Mouse (Mus musculus): ENCODE measurements around the gene Zfp691. TPM values are rescaled to one million over a fixed set of nuclear protein-coding genes. Genes with fewer than 3 reads are reported as not detected.

Gene Zfp691
- polyA plus RNA-seq, 1 experiment from 2014 or later, result 7.7 TPM

DNA sequence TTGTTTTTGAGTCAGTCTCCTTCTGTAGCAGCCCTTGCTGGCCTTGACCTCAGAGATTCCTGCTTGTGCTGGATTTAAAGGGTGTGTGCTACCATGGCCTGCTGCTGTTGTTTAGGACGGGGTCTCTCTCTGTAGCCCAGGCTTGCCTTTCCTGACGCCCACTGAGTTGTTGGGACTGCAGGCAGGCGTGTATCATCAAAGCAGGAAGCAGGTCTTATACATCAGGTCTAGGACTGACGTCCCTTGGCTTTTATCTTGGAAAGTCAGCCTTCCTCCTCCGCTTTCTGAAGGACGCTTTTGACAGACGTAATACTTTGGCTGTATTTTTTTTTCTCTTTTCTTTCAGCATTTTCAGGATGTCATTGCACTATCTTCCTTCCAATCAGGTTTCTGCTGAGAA lies 8.1 kb downstream of the Zfp691 start:
- peaks cover 27% of the 10 kb centered on the region for H3K36me3 ChIP-seq
- 72% methylated on average over 7 of the region's 7 CpGs for WGBS
- H3K4me2 ChIP-seq (replicated peaks), result no peak overlapping the region
- H3K9me3 ChIP-seq, result no peaks in the 10 kb centered on the region
- no peaks in the 10 kb centered on the region for H3K27me3 ChIP-seq
- H3K4me3 ChIP-seq, result no peak overlapping the region
- H3K27ac ChIP-seq (replicated peaks), result no peak overlapping the region
- no peak for ATAC-seq (ENCODE audit: low FRiP score, low read depth)
- H3K4me1 ChIP-seq, result no peaks in the 10 kb centered on the region
- no peak overlapping the region for H3K9ac ChIP-seq (replicated peaks)

- no peaks in the 10 kb centered on the region for H3K27me3 ChIP-seq
- H3K27ac ChIP-seq (replicated peaks), result no peak overlapping the region
- H3K4me1 ChIP-seq, result no peaks in the 10 kb centered on the region
- H3K4me2 ChIP-seq (replicated peaks), result no peak overlapping the region
- H3K36me3 ChIP-seq, result no peaks in the 10 kb centered on the region
- H3K4me3 ChIP-seq, result no peak overlapping the region
- WGBS, result 77% methylated on average over 4 of the region's 4 CpGs
- no peaks in the 10 kb centered on the region for H3K9me3 ChIP-seq
- ATAC-seq (ENCODE audit: low FRiP score, low read depth), result no peak
- no peak overlapping the region for H3K9ac ChIP-seq (replicated peaks)
Measured at GRCm38 (mm10) chr4:119162990-119163389, 11.0 kb downstream of the Zfp691 start.

GRCm38 (mm10) chr4:119161358-119161757 lies 12.6 kb downstream of the Zfp691 start:
- Histone ChIP-seq H3K27me3 (no peaks in the 10 kb centered on the region), H3K4me3 (no peak overlapping the region), H3K27ac (replicated peaks) (no peak overlapping the region), H3K36me3 (no peaks in the 10 kb centered on the region), H3K4me1 (no peaks in the 10 kb centered on the region), H3K4me2 (replicated peaks) (no peak overlapping the region), H3K9me3 (no peaks in the 10 kb centered on the region), H3K9ac (replicated peaks) (no peak overlapping the region)
- 79% methylated on average over 3 of the region's 3 CpGs for WGBS
- ATAC-seq (ENCODE audit: low FRiP score, low read depth), result no peak

- H3K4me3 ChIP-seq, result no peak overlapping the region
- H3K27me3 ChIP-seq, result no peaks in the 10 kb centered on the region
- no peaks in the 10 kb centered on the region for H3K4me1 ChIP-seq
- no peak for ATAC-seq (ENCODE audit: low FRiP score, low read depth)
- WGBS, result 87% methylated on average over 5 of the region's 5 CpGs
- H3K36me3 ChIP-seq, result no peaks in the 10 kb centered on the region
- no peaks in the 10 kb centered on the region for H3K9me3 ChIP-seq
- no peak overlapping the region for H3K9ac ChIP-seq (replicated peaks)
- no peak overlapping the region for H3K4me2 ChIP-seq (replicated peaks)
- no peak overlapping the region for H3K27ac ChIP-seq (replicated peaks)
Measured at GRCm38 (mm10) chr4:119157891-119158290, 16.1 kb downstream of the Zfp691 start.

DNA sequence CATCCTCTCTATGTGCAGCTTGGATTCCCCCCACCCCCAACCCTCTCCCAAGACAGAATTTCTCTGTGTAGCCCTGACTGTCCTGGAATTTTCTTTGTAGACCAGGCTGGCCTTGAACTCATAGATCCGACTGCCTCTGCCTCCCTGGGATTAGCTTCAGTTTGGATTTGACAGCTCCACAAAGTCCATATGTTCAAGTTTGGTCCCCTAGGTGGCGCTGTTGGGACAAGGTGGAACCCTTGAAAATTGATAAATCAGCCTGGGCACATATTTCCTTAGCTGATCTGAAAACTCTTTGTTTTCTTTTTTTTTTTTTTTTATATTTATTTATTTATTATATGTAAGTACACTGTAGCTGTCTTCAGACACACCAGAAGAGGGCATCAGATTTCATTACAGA lies 16.8 kb downstream of the Zfp691 start:
- 38% methylated on average over 2 of the region's 2 CpGs for WGBS
- Histone ChIP-seq H3K27ac (replicated peaks) (no peak overlapping the region), H3K4me1 (no peaks in the 10 kb centered on the region), H3K4me2 (replicated peaks) (no peak overlapping the region), H3K4me3 (no peak overlapping the region), H3K36me3 (no peaks in the 10 kb centered on the region), H3K9me3 (no peaks in the 10 kb centered on the region), H3K9ac (replicated peaks) (no peak overlapping the region), H3K27me3 (no peaks in the 10 kb centered on the region)
- ATAC-seq (ENCODE audit: low FRiP score, low read depth), result no peak

DNA sequence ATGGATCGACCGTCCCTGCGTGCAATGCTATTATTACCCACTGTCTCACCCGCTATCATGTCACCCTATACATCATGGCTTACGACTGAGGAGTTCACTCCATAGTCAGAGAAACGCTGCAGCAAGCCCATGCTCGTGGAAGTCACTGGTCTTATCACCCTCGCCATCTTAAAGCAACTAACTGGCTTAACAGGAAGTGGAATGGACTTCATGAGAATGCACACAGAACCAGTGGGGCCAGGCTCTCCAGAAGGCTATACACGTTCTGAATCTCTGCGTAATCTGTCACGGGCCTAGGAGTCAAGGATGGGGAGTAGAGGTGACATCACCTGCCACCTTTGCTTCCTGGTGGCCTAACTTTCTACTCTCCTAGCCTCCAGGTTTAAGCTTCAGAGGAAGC lies 25.3 kb downstream of the Zfp691 start:
- H3K9me3 ChIP-seq, result no peaks in the 10 kb centered on the region
- H3K4me2 ChIP-seq (replicated peaks), result no peak overlapping the region
- H3K27ac ChIP-seq (replicated peaks), result no peak overlapping the region
- H3K36me3 ChIP-seq, result no peaks in the 10 kb centered on the region
- no peak overlapping the region for H3K4me3 ChIP-seq
- ATAC-seq (ENCODE audit: low FRiP score, low read depth), result no peak
- 0 out of 2 replicates have a peak, but pooled peaks cover 8% of the 10 kb centered on the region for H3K4me1 ChIP-seq
- no peak overlapping the region for H3K9ac ChIP-seq (replicated peaks)
- H3K27me3 ChIP-seq, result no peaks in the 10 kb centered on the region
- WGBS, result 90% methylated on average over 11 of the region's 11 CpGs

DNA sequence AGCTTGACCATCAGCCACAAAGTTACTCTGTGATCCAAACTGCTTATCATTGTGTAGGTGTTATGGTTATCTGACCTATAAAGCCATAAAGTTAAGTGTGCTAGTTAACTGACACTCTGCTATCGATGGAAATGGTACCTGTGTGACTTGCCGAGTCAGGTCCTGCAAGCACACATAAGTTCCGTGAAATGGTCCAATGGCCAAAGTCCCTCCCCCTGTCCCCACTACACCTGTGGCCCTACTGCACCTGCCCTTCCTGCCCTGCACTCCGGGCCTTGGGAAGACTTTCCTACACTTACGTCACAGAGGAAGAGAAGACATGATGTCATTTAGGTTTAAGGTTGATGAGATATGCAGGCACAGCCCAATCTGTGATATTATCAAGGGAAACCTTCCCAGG lies 26.6 kb downstream of the Zfp691 start:
- Histone ChIP-seq H3K36me3 (no peaks in the 10 kb centered on the region), H3K4me1 (0 out of 2 replicates have a peak, but pooled peaks cover 8% of the 10 kb centered on the region)
- WGBS, result 94% methylated on average over 5 of the region's 5 CpGs

DNA sequence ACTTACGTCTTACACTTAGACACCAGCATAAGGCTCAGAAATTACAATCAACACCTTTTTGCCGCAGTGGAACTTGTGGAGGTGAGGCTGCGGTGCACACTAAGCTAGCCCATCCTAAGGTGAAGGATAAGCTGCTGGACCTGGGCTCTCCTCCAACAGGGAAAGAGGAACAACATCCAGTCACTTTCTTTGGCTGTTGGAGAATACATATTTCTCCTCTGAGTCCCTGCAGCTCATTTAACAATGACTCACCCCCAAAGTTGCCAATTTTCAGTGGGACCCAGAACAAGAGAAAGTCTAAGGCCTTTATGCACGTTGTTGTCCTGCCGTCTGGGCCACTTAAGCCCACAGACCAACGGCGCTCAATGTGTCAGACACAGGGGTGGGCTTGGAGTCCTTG lies 27.2 kb downstream of the Zfp691 start:
- Histone ChIP-seq H3K36me3 (no peaks in the 10 kb centered on the region), H3K4me3 (no peak overlapping the region), H3K4me2 (replicated peaks) (no peak overlapping the region), H3K27ac (replicated peaks) (no peak overlapping the region), H3K4me1 (0 out of 2 replicates have a peak, but pooled peaks cover 8% of the 10 kb centered on the region), H3K27me3 (no peaks in the 10 kb centered on the region), H3K9ac (replicated peaks) (no peak overlapping the region), H3K9me3 (no peaks in the 10 kb centered on the region)
- WGBS, result 94% methylated on average over 7 of the region's 7 CpGs
- ATAC-seq (ENCODE audit: low FRiP score, low read depth), result no peak

More for the DNA sequence above, 26.6 kb downstream of the Zfp691 start:
- H3K4me2 ChIP-seq (replicated peaks), result no peak overlapping the region
- H3K27me3 ChIP-seq, result no peaks in the 10 kb centered on the region
- H3K9ac ChIP-seq (replicated peaks), result no peak overlapping the region
- no peaks in the 10 kb centered on the region for H3K9me3 ChIP-seq
- no peak overlapping the region for H3K4me3 ChIP-seq
- H3K27ac ChIP-seq (replicated peaks), result no peak overlapping the region
- ATAC-seq (ENCODE audit: low FRiP score, low read depth), result no peak

GRCm38 (mm10) chr4:119142230-119142871 lies 31.6 kb downstream of the Zfp691 start:
- H3K36me3 ChIP-seq, result no peaks in the 10 kb centered on the region
- H3K9ac ChIP-seq (replicated peaks), result no peak overlapping the region
- H3K27me3 ChIP-seq, result no peaks in the 10 kb centered on the region
- H3K4me2 ChIP-seq (replicated peaks), result peak overlapping the region; percentile 44
- no peak overlapping the region for H3K27ac ChIP-seq (replicated peaks)
- 34% methylated on average over 24 of the region's 24 CpGs for WGBS
- H3K4me3 ChIP-seq, result peak overlapping the region; percentile 12; the same call in 1 of the 2 replicates
- peaks cover 16% of the 10 kb centered on the region for H3K4me1 ChIP-seq
- peak; percentile 70 for ATAC-seq (ENCODE audit: low FRiP score, low read depth)
- no peaks in the 10 kb centered on the region for H3K9me3 ChIP-seq

DNA sequence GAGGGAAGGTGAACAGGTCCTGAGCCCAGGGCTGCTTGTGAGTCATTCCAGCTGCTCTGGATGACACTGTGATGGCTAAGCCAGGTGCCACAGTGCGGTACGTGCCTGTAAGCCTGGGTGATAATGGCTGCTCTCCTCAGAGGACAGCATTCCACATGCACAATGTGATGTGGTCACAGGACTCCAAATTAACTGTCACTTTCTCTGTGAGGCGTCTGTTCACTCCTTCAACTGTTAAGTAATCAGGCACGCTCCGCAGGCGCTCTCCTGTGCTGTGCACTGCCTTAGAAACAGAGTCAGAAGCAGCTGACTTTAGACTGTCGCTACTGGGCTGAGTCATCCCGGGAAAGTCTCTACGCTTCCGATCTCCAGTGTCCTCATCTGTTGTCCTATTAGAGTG lies 32.8 kb downstream of the Zfp691 start:
- H3K4me3 ChIP-seq, result no peak overlapping the region
- H3K27me3 ChIP-seq, result no peaks in the 10 kb centered on the region
- no peak overlapping the region for H3K4me2 ChIP-seq (replicated peaks)
- no peak for ATAC-seq (ENCODE audit: low FRiP score, low read depth)
- no peak overlapping the region for H3K9ac ChIP-seq (replicated peaks)
- no peaks in the 10 kb centered on the region for H3K9me3 ChIP-seq
- no peak overlapping the region for H3K27ac ChIP-seq (replicated peaks)
- WGBS, result 66% methylated on average over 10 of the region's 10 CpGs
- H3K4me1 ChIP-seq, result peaks cover 16% of the 10 kb centered on the region
- peaks cover 8% of the 10 kb centered on the region for H3K36me3 ChIP-seq

DNA sequence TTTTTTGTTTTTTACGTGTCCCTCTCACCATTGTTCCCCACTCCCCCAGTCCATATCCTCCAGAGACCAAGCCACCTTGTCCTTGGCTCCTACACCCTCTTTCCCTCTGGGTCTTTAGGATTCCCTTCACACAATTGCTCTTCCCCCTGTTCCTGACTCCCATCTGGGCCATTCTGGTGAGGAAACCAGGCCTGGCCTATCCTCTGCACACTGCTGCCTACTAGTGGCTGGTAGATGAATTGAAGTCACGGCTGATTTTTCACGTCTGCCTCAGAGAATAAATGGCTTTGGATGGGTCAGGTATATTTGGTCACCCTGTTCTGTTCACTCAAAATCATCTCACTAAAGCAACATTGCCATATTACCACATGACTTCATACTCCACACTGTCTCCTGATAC lies 33.9 kb downstream of the Zfp691 start:
- Histone ChIP-seq H3K27me3 (no peaks in the 10 kb centered on the region), H3K36me3 (peaks cover 19% of the 10 kb centered on the region), H3K9me3 (no peaks in the 10 kb centered on the region), H3K27ac (replicated peaks) (no peak overlapping the region), H3K4me3 (no peak overlapping the region), H3K9ac (replicated peaks) (no peak overlapping the region), H3K4me2 (replicated peaks) (no peak overlapping the region), H3K4me1 (peaks cover 16% of the 10 kb centered on the region)
- WGBS, result 47% methylated on average over 3 of the region's 3 CpGs
- ATAC-seq (ENCODE audit: low FRiP score, low read depth), result no peak

DNA sequence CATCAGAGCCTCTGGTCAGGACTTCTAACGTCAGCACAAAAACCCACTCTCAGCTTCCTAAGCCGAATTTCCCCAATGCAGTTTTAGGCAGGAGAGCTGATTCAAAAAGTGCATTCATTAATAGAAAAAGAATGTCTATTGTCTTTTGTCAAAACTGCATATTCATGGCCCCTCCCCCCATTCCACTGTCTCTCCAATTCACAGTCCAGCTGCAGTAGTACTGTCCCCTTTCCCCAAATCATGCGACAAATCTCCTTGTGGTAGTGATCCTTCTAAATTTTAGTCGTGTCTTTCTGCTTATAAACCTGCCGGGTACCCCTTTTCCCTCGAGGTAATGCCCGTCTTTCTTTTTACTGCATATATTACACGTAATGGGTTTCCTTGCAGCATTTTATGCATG lies 35.2 kb downstream of the Zfp691 start:
- no peak overlapping the region for H3K9ac ChIP-seq (replicated peaks)
- no peak overlapping the region for H3K4me3 ChIP-seq
- peaks cover 16% of the 10 kb centered on the region for H3K4me1 ChIP-seq
- H3K36me3 ChIP-seq, result peaks cover 32% of the 10 kb centered on the region
- H3K27me3 ChIP-seq, result no peaks in the 10 kb centered on the region
- ATAC-seq (ENCODE audit: low FRiP score, low read depth), result no peak
- H3K27ac ChIP-seq (replicated peaks), result no peak overlapping the region
- H3K4me2 ChIP-seq (replicated peaks), result peak overlapping the region; percentile 51
- H3K9me3 ChIP-seq, result no peaks in the 10 kb centered on the region
- WGBS, result 53% methylated on average over 8 of the region's 8 CpGs

DNA sequence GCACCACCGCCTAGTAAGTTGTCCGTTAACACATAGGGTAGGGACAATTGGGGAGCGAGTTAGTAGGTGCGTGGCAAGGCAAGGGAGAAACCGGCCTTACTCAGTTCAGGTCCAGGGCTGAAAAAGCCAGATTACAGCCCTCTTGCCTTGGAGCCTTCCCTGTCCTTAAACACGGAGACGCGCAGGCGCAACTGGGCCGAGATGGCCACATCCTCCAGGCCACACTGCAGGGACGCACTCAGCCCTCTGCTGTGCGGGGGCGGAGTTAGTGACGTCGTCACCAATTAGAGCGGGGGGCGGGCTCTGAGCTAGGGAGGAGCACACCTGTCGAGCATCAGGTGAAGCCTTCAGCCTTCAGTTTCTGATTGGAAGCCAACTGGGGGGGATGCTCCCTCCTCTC lies 35.8 kb downstream of the Zfp691 start:
- Histone ChIP-seq H3K9ac (replicated peaks) (peak overlapping the region; percentile 24; the same call in 1 of the 2 replicates), H3K4me1 (peaks cover 16% of the 10 kb centered on the region), H3K4me3 (peak overlapping the region; percentile 27), H3K27ac (replicated peaks) (0 out of 2 replicates have a peak overlapping the region, but pooled peaks have one; percentile 25), H3K4me2 (replicated peaks) (peak overlapping the region; percentile 51), H3K27me3 (no peaks in the 10 kb centered on the region), H3K36me3 (peaks cover 38% of the 10 kb centered on the region), H3K9me3 (no peaks in the 10 kb centered on the region)
- 8% methylated on average over 18 of the region's 18 CpGs for WGBS
- ATAC-seq (ENCODE audit: low FRiP score, low read depth), result peak; percentile 80

Data from midbrain, embryonic 12.5 days (tissue).